10 mouse cellular contexts compared by ENCODE assay signal in genomic region chr9:20794108-20794806, GRCm38 (mm10). TPM values are rescaled to one million over a fixed set of nuclear protein-coding genes. Genes with fewer than 3 reads are reported as not detected.
A peak's percentile ranks its signal among the peaks of the same experiment; 100 is the strongest.
DNase-seq lines count a peak whose midpoint lies in the region; ATAC-seq lines count a peak whose summit lies in the region.
"Had no signal": no experiment of that assay in that cellular context is flagged by ENCODE, and none has a peak within 500 bp of the region (broad histone marks: within the 10 kb centered on the region; RNA-seq: fewer than 3 reads in every experiment).

No protein-coding gene starts in this region.

- no peaks in the 10 kb centered on the region for H3K27me3 ChIP-seq in midbrain, embryonic 16.5 days (ENCODE audit: control insufficient read depth, insufficient read depth, low read depth, low read length)

- H3K36me3 ChIP-seq in midbrain, embryonic 16.5 days (ENCODE audit: control insufficient read depth, insufficient read depth, low read length) = no peaks in the 10 kb centered on the region

- H3K9me3 ChIP-seq in midbrain, embryonic 16.5 days (replicated peaks; ENCODE audit: control insufficient read depth, low read length, poor library complexity, severe bottlenecking) = no peaks in the 10 kb centered on the region

- H3K9ac ChIP-seq in midbrain, embryonic 16.5 days (ENCODE audit: low read depth, low read length) = no peak overlapping the region

- no peak overlapping the region for H3K4me3 ChIP-seq in midbrain, embryonic 16.5 days (ENCODE audit: low read depth, low read length)

- 36% methylated on average over 7 of the region's 7 CpGs for WGBS in midbrain, embryonic 16.5 days

- peak overlapping the region; percentile 69 for H3K27ac ChIP-seq in midbrain, embryonic 16.5 days (ENCODE audit: low read length)

- H3K4me2 ChIP-seq in midbrain, embryonic 16.5 days (ENCODE audit: low read length) = no peak overlapping the region

- no peaks in the 10 kb centered on the region for H3K4me1 ChIP-seq in midbrain, embryonic 16.5 days (ENCODE audit: control insufficient read depth, insufficient read depth, low read length)

- DNase-seq in embryo, embryonic 11 days = peak; percentile 11
- DNase-seq in embryo, embryonic 9.5 days (ENCODE audit: extremely low spot score) = no peak
- DNase-seq in heart, adult 8-10 months (ENCODE audit: low spot score) = peak; percentile 70
- DNase-seq in kidney, adult 11 months = peak; percentile 28
- peak; percentile 21 to 62 for DNase-seq in left cerebral cortex, adult 8-10 months (ENCODE audit: low spot score in 2 of 2)
- DNase-seq in B cell, adult 2 months = no peak

- peak; percentile 92 for ATAC-seq in common myeloid progenitor, adult 5-6 weeks (replicated peaks; ENCODE audit: low read depth, poor library complexity, severe bottlenecking)
- ATAC-seq in midbrain, embryonic 16.5 days = peak; percentile 90

RNA-seq across cellular contexts. Expression of gene Col5a3, which starts 20.6 kb away (rescaled TPM):
- 0.27 TPM in 1 of 2 replicates, not detected in the other for total RNA-seq in common myeloid progenitor, adult 5-6 weeks (2017)
- total RNA-seq in heart, adult 8-10 months (2022) = 10 to 100 TPM in 1 of 4 experiments, 1 to 10 TPM in 3; 5.6 to 10.2 (median 6.4) TPM
- 1 to 10 TPM; 1.0 to 2.0 (median 1.3) TPM for total RNA-seq in left cerebral cortex, adult 8-10 months (2022)
- 0.85 and 1.3 TPM in 2 replicates for polyA plus RNA-seq in midbrain, embryonic 16.5 days (2015; fragmentation: Nextera tagmentation; extraction: Ambion mirVana)

RNA-seq across cellular contexts. Expression of gene Rdh8, which starts 24.0 kb away (rescaled TPM):
- not detected in 2 replicates for total RNA-seq in common myeloid progenitor, adult 5-6 weeks (2017)
- not detected for total RNA-seq in heart, adult 8-10 months (2022)
- total RNA-seq in left cerebral cortex, adult 8-10 months (2022) = not detected
- polyA plus RNA-seq in midbrain, embryonic 16.5 days (2015; fragmentation: Nextera tagmentation; extraction: Ambion mirVana) = not detected in 2 replicates
- total RNA-seq: CH12.LX had no signal
- polyA plus RNA-seq: gonadal fat pad, adult 2 months had no signal

RNA-seq across cellular contexts. Expression of gene Olfm2, which starts 48.1 kb away (rescaled TPM):
- total RNA-seq in common myeloid progenitor, adult 5-6 weeks (2017) = not detected in 2 replicates
- under 1 TPM in 3 of 4 experiments, not detected in 1; 0.16 to 0.22 (median 0.22) TPM for total RNA-seq in heart, adult 8-10 months (2022)
- 100 to 1,000 TPM; 122 to 129 (median 125) TPM for total RNA-seq in left cerebral cortex, adult 8-10 months (2022)
- 225 and 251 TPM in 2 replicates for polyA plus RNA-seq in midbrain, embryonic 16.5 days (2015; fragmentation: Nextera tagmentation; extraction: Ambion mirVana)

Comparison
In these comparisons a context has a peak if more than half of its experiments do, and no peak if none do; other contexts are left out.
1. DNase-seq: peak in embryo, embryonic 11 days (single experiment), heart, adult 8-10 months (single experiment), kidney, adult 11 months (single experiment) and left cerebral cortex, adult 8-10 months (2 of 2); none in embryo, embryonic 9.5 days (single experiment) and B cell, adult 2 months (0 of 2).
2. RNA of gene Olfm2, which starts 48.1 kb away (total RNA-seq): 122 to 129 TPM in left cerebral cortex, adult 8-10 months; 0.16 to 0.22 TPM in heart, adult 8-10 months and not detected in common myeloid progenitor, adult 5-6 weeks; every median in the first group is over 100 times any median in the second.